Comparison of ENCODE assay signal across 20 mouse cellular contexts in genomic region chr4:108391124-108391523, GRCm38 (mm10). TPM values are rescaled to one million over a fixed set of nuclear protein-coding genes. Genes with fewer than 3 reads are reported as not detected.
A peak's percentile ranks its signal among the peaks of the same experiment; 100 is the strongest.
DNase-seq lines count a peak whose midpoint lies in the region; ATAC-seq and TF ChIP-seq lines count a peak whose summit lies in the region.
"Had no signal": no experiment of that assay in that cellular context is flagged by ENCODE, and none has a peak within 500 bp of the region (broad histone marks: within the 10 kb centered on the region; RNA-seq: fewer than 3 reads in every experiment).

No protein-coding gene starts in this region.

- H3K4me1 ChIP-seq in liver, adult 2 months (ENCODE audit: control insufficient read depth, insufficient read depth, low read length) = no peaks in the 10 kb centered on the region; the same call in 1 of the 2 replicates
- H3K4me1 ChIP-seq in intestine, embryonic 16.5 days (ENCODE audit: control insufficient read depth, insufficient read depth, low read length) = peaks cover 17% of the 10 kb centered on the region
- peaks cover 10% of the 10 kb centered on the region for H3K4me1 ChIP-seq in stomach, embryonic 16.5 days (ENCODE audit: control insufficient read depth, insufficient read depth, low read length)
- H3K4me1 ChIP-seq in forebrain, embryonic 11.5 days (replicated peaks; ENCODE audit: control insufficient read depth, insufficient read depth, low read length) = 0 out of 2 replicates have a peak, but pooled peaks cover 7% of the 10 kb centered on the region

- H3K9me3 ChIP-seq in intestine, embryonic 16.5 days (ENCODE audit: control insufficient read depth, low read length) = no peaks in the 10 kb centered on the region
- H3K9me3 ChIP-seq in stomach, embryonic 16.5 days (replicated peaks; ENCODE audit: control insufficient read depth, low read length) = no peaks in the 10 kb centered on the region
- no peaks in the 10 kb centered on the region for H3K9me3 ChIP-seq in forebrain, embryonic 11.5 days (ENCODE audit: control insufficient read depth, low read length)
- H3K9me3 ChIP-seq: heart, embryonic 10.5 days; hindbrain, embryonic 12.5 days had no signal

- H3K79me2 ChIP-seq in liver, adult 2 months (ENCODE audit: control insufficient read depth, insufficient read depth, low read length) = no peaks in the 10 kb centered on the region

- 54% methylated on average over 5 of the region's 5 CpGs for WGBS in liver, adult 2 months
- WGBS in intestine, embryonic 16.5 days = 48% methylated on average over 5 of the region's 5 CpGs
- WGBS in stomach, embryonic 16.5 days = 46% methylated on average over 5 of the region's 5 CpGs
- WGBS in forebrain, embryonic 11.5 days = 80% methylated on average over 5 of the region's 5 CpGs

- peak; percentile 78 for ATAC-seq in intestine, embryonic 16.5 days
- peak; percentile 67 for ATAC-seq in stomach, embryonic 16.5 days (ENCODE audit: insufficient read depth, low FRiP score)
- ATAC-seq in forebrain, embryonic 11.5 days (replicated peaks; ENCODE audit: low FRiP score) = no peak
- ATAC-seq in activated CD4-positive, CD25-positive, alpha-beta regulatory T cell, adult 4 months = no peak
- ATAC-seq: forebrain, embryonic 14.5 days; hindbrain, embryonic 16.5 days; Patski had no signal

- no peak overlapping the region for H3K4me3 ChIP-seq in liver, adult 2 months (ENCODE audit: insufficient read depth, low read depth, low read length)
- H3K4me3 ChIP-seq in intestine, embryonic 16.5 days (ENCODE audit: low read length) = no peak overlapping the region
- no peak overlapping the region for H3K4me3 ChIP-seq in stomach, embryonic 16.5 days (replicated peaks; ENCODE audit: low read length)
- H3K4me3 ChIP-seq in forebrain, embryonic 11.5 days (ENCODE audit: low read depth, low read length) = no peak overlapping the region
- H3K4me3 ChIP-seq: heart, embryonic 10.5 days; hindbrain, embryonic 12.5 days had no signal

- H3K9ac ChIP-seq in liver, adult 2 months (ENCODE audit: low read depth, low read length) = no peak overlapping the region
- no peak overlapping the region for H3K9ac ChIP-seq in intestine, embryonic 16.5 days (ENCODE audit: low read depth, low read length)
- H3K9ac ChIP-seq in stomach, embryonic 16.5 days (ENCODE audit: low read length) = no peak overlapping the region
- H3K9ac ChIP-seq in forebrain, embryonic 11.5 days (ENCODE audit: low read length) = no peak overlapping the region
- H3K9ac ChIP-seq: hindbrain, embryonic 12.5 days had no signal

- H3K27ac ChIP-seq in liver, adult 2 months (replicated peaks; ENCODE audit: insufficient read depth, low read depth, low read length) = no peak overlapping the region
- H3K27ac ChIP-seq in intestine, embryonic 16.5 days (ENCODE audit: low read length) = peak overlapping the region; percentile 73
- peak overlapping the region; percentile 31 for H3K27ac ChIP-seq in stomach, embryonic 16.5 days (ENCODE audit: low read length)
- no peak overlapping the region for H3K27ac ChIP-seq in forebrain, embryonic 11.5 days (ENCODE audit: low read depth, low read length)
- H3K27ac ChIP-seq: heart, embryonic 10.5 days; hindbrain, embryonic 12.5 days had no signal

- no peak overlapping the region for H3K4me2 ChIP-seq in intestine, embryonic 16.5 days (ENCODE audit: low read depth, low read length)
- no peak overlapping the region for H3K4me2 ChIP-seq in stomach, embryonic 16.5 days (ENCODE audit: low read depth, low read length)
- H3K4me2 ChIP-seq in forebrain, embryonic 11.5 days (ENCODE audit: low read depth, low read length, severe bottlenecking) = no peak overlapping the region
- H3K4me2 ChIP-seq: hindbrain, embryonic 12.5 days had no signal

- no peak for TF ChIP-seq POLR2A in liver, adult 2 months (IDR thresholded peaks at IDR 0.05; ENCODE audit: extremely low read depth, insufficient read depth, low read length)

- H3K27me3 ChIP-seq in liver, adult 2 months (ENCODE audit: control insufficient read depth, insufficient read depth, low read length) = no peaks in the 10 kb centered on the region
- no peaks in the 10 kb centered on the region for H3K27me3 ChIP-seq in intestine, embryonic 16.5 days (replicated peaks; ENCODE audit: control insufficient read depth, insufficient read depth, low read length)
- H3K27me3 ChIP-seq in stomach, embryonic 16.5 days (ENCODE audit: control insufficient read depth, insufficient read depth, low read length) = no peaks in the 10 kb centered on the region
- H3K27me3 ChIP-seq in forebrain, embryonic 11.5 days (ENCODE audit: control insufficient read depth, insufficient read depth, low read length) = no peaks in the 10 kb centered on the region
- H3K27me3 ChIP-seq: CH12.LX; hindbrain, embryonic 12.5 days; Patski had no signal

- peak; percentile 47 for DNase-seq in liver, adult 2 months (ENCODE audit: extremely low read depth, low read depth, low spot score)
- no peak for DNase-seq in liver
- DNase-seq in forebrain, embryonic 11.5 days (ENCODE audit: low spot score) = no peak
- DNase-seq: cerebellum, adult 11-12 months; cerebellum, adult 9-10 months; cerebellum, postnatal 25 days; gastrocnemius, postnatal 10 days; heart, adult 18-20 months; heart, postnatal 10 days; heart, postnatal 4 days had no signal

- H3K36me3 ChIP-seq in liver, adult 2 months (ENCODE audit: control insufficient read depth, insufficient read depth, low read length) = no peaks in the 10 kb centered on the region
- H3K36me3 ChIP-seq in intestine, embryonic 16.5 days (ENCODE audit: control insufficient read depth, insufficient read depth, low read length) = no peaks in the 10 kb centered on the region
- no peaks in the 10 kb centered on the region for H3K36me3 ChIP-seq in stomach, embryonic 16.5 days (ENCODE audit: control insufficient read depth, insufficient read depth, low read length)
- no peaks in the 10 kb centered on the region for H3K36me3 ChIP-seq in forebrain, embryonic 11.5 days (ENCODE audit: control insufficient read depth, insufficient read depth, low read length)
- H3K36me3 ChIP-seq: heart, embryonic 10.5 days; hindbrain, embryonic 12.5 days had no signal

- no peak for TF ChIP-seq CTCF in liver, adult 2 months (IDR thresholded peaks at IDR 0.05; ENCODE audit: low read depth, low read length)

RNA-seq across cellular contexts. Expression of gene Shisal2a, which starts 8.0 kb away (rescaled TPM):
- total RNA-seq in liver, adult 2 months (2014; rRNA removed) = not detected in 2 replicates
- not detected in 2 replicates for polyA plus RNA-seq in liver, adult 2 months (2012; rRNA removed)
- 0.72 and 0.99 TPM in 2 replicates for polyA plus RNA-seq in intestine, embryonic 16.5 days (2015; fragmentation: Nextera tagmentation; extraction: Ambion mirVana)
- polyA plus RNA-seq in stomach, embryonic 16.5 days (2015; fragmentation: Nextera tagmentation; extraction: Ambion mirVana) = 1.2 and 1.4 TPM in 2 replicates
- 1.7 and 3.0 TPM in 2 replicates for polyA plus RNA-seq in forebrain, embryonic 11.5 days (2014; fragmentation: Nextera tagmentation; extraction: Ambion mirVana)
- polyA plus RNA-seq in activated CD4-positive, CD25-positive, alpha-beta regulatory T cell, adult 4 months (2017; shearing (Covaris generic)) = not detected
- total RNA-seq: CH12.LX; gastrocnemius, postnatal 10 days; gastrocnemius, postnatal 4 days; heart, adult 18-20 months; heart, postnatal 10 days had no signal
- polyA plus RNA-seq: Patski had no signal

RNA-seq across cellular contexts. Expression of gene Gpx7, which starts 15.6 kb away (rescaled TPM):
- total RNA-seq in liver, adult 2 months (2014; rRNA removed) = 3.5 and 3.7 TPM in 2 replicates
- polyA plus RNA-seq in liver, adult 2 months (2012; rRNA removed) = 2.0 and 3.2 TPM in 2 replicates
- 33.0 and 34.9 TPM in 2 replicates for polyA plus RNA-seq in intestine, embryonic 16.5 days (2015; fragmentation: Nextera tagmentation; extraction: Ambion mirVana)
- 63.3 and 66.6 TPM in 2 replicates for polyA plus RNA-seq in stomach, embryonic 16.5 days (2015; fragmentation: Nextera tagmentation; extraction: Ambion mirVana)
- polyA plus RNA-seq in forebrain, embryonic 11.5 days (2014; fragmentation: Nextera tagmentation; extraction: Ambion mirVana) = 38.7 and 39.3 TPM in 2 replicates
- polyA plus RNA-seq in activated CD4-positive, CD25-positive, alpha-beta regulatory T cell, adult 4 months (2017; shearing (Covaris generic)) = 1 to 10 TPM; 1.7 to 4.3 TPM
- total RNA-seq: CH12.LX had no signal
- polyA plus RNA-seq: Patski had no signal

Comparison
In these comparisons a context has a peak if more than half of its experiments do, and no peak if none do; other contexts are left out.
1. H3K27ac ChIP-seq: peak in intestine, embryonic 16.5 days (single experiment) and stomach, embryonic 16.5 days (single experiment); none in liver, adult 2 months (single experiment) and forebrain, embryonic 11.5 days (single experiment).
2. ATAC-seq: peak in intestine, embryonic 16.5 days (single experiment) and stomach, embryonic 16.5 days (single experiment); none in forebrain, embryonic 11.5 days (single experiment) and activated CD4-positive, CD25-positive, alpha-beta regulatory T cell, adult 4 months (single experiment).